Mouse (Mus musculus) thymus, adult 2 months (tissue): ENCODE measurements around the gene Arhgap42. TPM values are rescaled to one million over a fixed set of nuclear protein-coding genes. Genes with fewer than 3 reads are reported as not detected.

Experiments
- DNase-seq: peaks from one replicate; pipeline ENCODE4 v3.0.0; 2021
- H3K27ac ChIP-seq: fragments of 200-500 bp; 2 replicates; pipeline ENCODE4 v1.5.1; 2012; ENCODE audit warnings: low read length, control low read depth; ENCODE audit not compliant: control insufficient read depth, insufficient read depth
- H3K27me3 ChIP-seq: fragments of 200-500 bp; 2 replicates; pipeline ENCODE4 v1.6.1; 2012; ENCODE audit warnings: mild to moderate bottlenecking, low read length, moderate library complexity, mixed read lengths; ENCODE audit not compliant: control insufficient read depth, insufficient read depth
- H3K36me3 ChIP-seq: fragments of 200-500 bp; 2 replicates; pipeline ENCODE4 v1.6.1; 2012; ENCODE audit warnings: mild to moderate bottlenecking, low read length, moderate library complexity; ENCODE audit not compliant: control insufficient read depth, insufficient read depth
- H3K4me1 ChIP-seq: fragments of 200-500 bp; replicated peaks from 2 replicates; pipeline ENCODE4 v1.6.1; 2012; ENCODE audit warnings: low read length; ENCODE audit not compliant: control insufficient read depth, insufficient read depth
- H3K4me3 ChIP-seq: fragments of 200-500 bp; 2 replicates; pipeline ENCODE4 v1.5.1; 2012; ENCODE audit warnings: mild to moderate bottlenecking, low read length, control low read depth, moderate library complexity; ENCODE audit not compliant: control insufficient read depth, insufficient read depth
- CTCF ChIP-seq: fragments of 200-500 bp; IDR thresholded peaks from 2 replicates; pipeline ENCODE4 v1.5.1; 2012; ENCODE audit warnings: mild to moderate bottlenecking, control low read depth, low read length, moderate library complexity, borderline replicate concordance; ENCODE audit not compliant: control insufficient read depth, poor library complexity, insufficient read depth; ENCODE audit errors: extremely low read depth
- POLR2A ChIP-seq: fragments of 200-500 bp; IDR thresholded peaks from 2 replicates; pipeline ENCODE4 v1.6.1; 2012; ENCODE audit warnings: mild to moderate bottlenecking, low read length, control low read depth, moderate library complexity; ENCODE audit not compliant: control insufficient read depth, poor library complexity, insufficient read depth; ENCODE audit errors: extremely low read depth
- WGBS: fragments of 180-500 bp; shearing (Covaris S2); methylation state at CpG from one replicate; pipeline ENCODE4 v1.1.7; 2018; 5-methylcytosine and 5-hydroxymethylcytosine counted together
- polyA plus RNA-seq: library from polyadenylated mRNA; depleted of rRNA; stranded (reverse); fragments of >200 nt; gene quantifications from 2 replicates; pipeline ENCODE4 v1.2.3, GENCODE M21; 2012; rRNA removed

The Arhgap42 gene
- 2.3 and 2.9 TPM in 2 replicates for polyA plus RNA-seq

GRCm38 (mm10) chr9:9238438-9239391, at the start of gene Arhgap42:
Gene Arhgap42, minus strand, starts transcription at chr9:9239101.
- Histone ChIP-seq H3K27ac (no peak within 1 kb of the TSS), H3K36me3 (no peaks in the 10 kb centered on the region)
- 3% methylated on average over 64 of the region's 78 CpGs for WGBS

GRCm38 (mm10) chr9:9288140-9288539, 49.2 kb upstream of the Arhgap42 start:
- Histone ChIP-seq H3K4me3 (no peak overlapping the region), H3K27ac (no peak overlapping the region), H3K4me1 (no peaks in the 10 kb centered on the region), H3K36me3 (no peaks in the 10 kb centered on the region), H3K27me3 (no peaks in the 10 kb centered on the region)
- no peak for DNase-seq
- TF ChIP-seq CTCF, result no peak
- TF ChIP-seq POLR2A, result no peak
- WGBS, result 87% methylated on average over 2 of the region's 2 CpGs

More at GRCm38 (mm10) chr9:9238438-9239391, at the start of gene Arhgap42:
- Histone ChIP-seq H3K27me3 (peaks cover 2% of the 10 kb centered on the region; the same call in 1 of the 2 replicates), H3K4me1 (no peaks in the 10 kb centered on the region), H3K4me3 (peak within 1 kb of the TSS; percentile 15)
- TF ChIP-seq POLR2A, result no peak
- TF ChIP-seq CTCF, result no peak
- DNase-seq, result peak; percentile 1

- no peak overlapping the region for H3K4me3 ChIP-seq
- no peaks in the 10 kb centered on the region for H3K4me1 ChIP-seq
- no peaks in the 10 kb centered on the region for H3K36me3 ChIP-seq
- DNase-seq, result no peak
- TF ChIP-seq CTCF (no peak), POLR2A (no peak)
- 48% methylated on average over 2 of the region's 2 CpGs for WGBS
- H3K27me3 ChIP-seq, result no peaks in the 10 kb centered on the region
- H3K27ac ChIP-seq, result no peak overlapping the region
Observed at GRCm38 (mm10) chr9:9269305-9269704, 30.4 kb upstream of the Arhgap42 start.

- DNase-seq, result no peak
- TF ChIP-seq CTCF (no peak), POLR2A (no peak)
- Histone ChIP-seq H3K27me3 (no peaks in the 10 kb centered on the region), H3K4me1 (no peaks in the 10 kb centered on the region), H3K4me3 (no peak overlapping the region), H3K36me3 (no peaks in the 10 kb centered on the region), H3K27ac (no peak overlapping the region)
- WGBS, result 86% methylated on average over 6 of the region's 6 CpGs
Observed at GRCm38 (mm10) chr9:9267606-9268601, 29.0 kb upstream of the Arhgap42 start.

GRCm38 (mm10) chr9:9263543-9263942, 24.6 kb upstream of the Arhgap42 start:
- DNase-seq, result no peak
- Histone ChIP-seq H3K27me3 (no peaks in the 10 kb centered on the region), H3K27ac (no peak overlapping the region), H3K4me1 (no peaks in the 10 kb centered on the region), H3K36me3 (no peaks in the 10 kb centered on the region), H3K4me3 (no peak overlapping the region)
- WGBS, result 81% methylated on average over 1 of the region's 1 CpGs
- TF ChIP-seq POLR2A (no peak), CTCF (no peak)

- no peak overlapping the region for H3K27ac ChIP-seq
- H3K4me3 ChIP-seq, result no peak overlapping the region
- no peaks in the 10 kb centered on the region for H3K27me3 ChIP-seq
- WGBS, result 89% methylated on average over 2 of the region's 2 CpGs
- no peak for DNase-seq
- no peaks in the 10 kb centered on the region for H3K36me3 ChIP-seq
- H3K4me1 ChIP-seq, result no peaks in the 10 kb centered on the region
- TF ChIP-seq CTCF (no peak), POLR2A (no peak)
Observed at GRCm38 (mm10) chr9:9262479-9262878, 23.6 kb upstream of the Arhgap42 start.
